Comparison of ENCODE assay signal across 1 mouse cellular context in genomic region chr5:137914508-137914907, GRCm38 (mm10).
TF ChIP-seq lines count a peak whose summit lies in the region.

No protein-coding gene starts in this region.

TF ChIP-seq in MEL, 35 proteins besides CTCF, POLR2A, EP300 and RAD21:
- peak; percentile 82 for TF ChIP-seq SMC3 (IDR thresholded peaks at IDR 0.05; ENCODE audit: low read depth, low read length)
- peak; percentile 55 for TF ChIP-seq ZC3H11A (IDR thresholded peaks at IDR 0.05; ENCODE audit: low read depth, low read length)
- no peak for TF ChIP-seq POLR2AphosphoS5 (IDR thresholded peaks at IDR 0.05; ENCODE audit: borderline replicate concordance, low read depth, low read length)
- TF ChIP-seq ZMIZ1 (IDR thresholded peaks at IDR 0.05; ENCODE audit: low read depth, low read length), result no peak
- no peak for TF ChIP-seq TCF12 (IDR thresholded peaks at IDR 0.05; ENCODE audit: low read depth, low read length)
- no peak for TF ChIP-seq POLR2AphosphoS2 (IDR thresholded peaks at IDR 0.05; ENCODE audit: low read length)
- TF ChIP-seq GATA1 (IDR thresholded peaks at IDR 0.05; ENCODE audit: low read depth, low read length), result no peak
- TF ChIP-seq USF2 (IDR thresholded peaks at IDR 0.05; ENCODE audit: borderline replicate concordance in 1 of 2, insufficient read depth in 1 of 2, low read depth in 1 of 2, low read length in 2 of 2), result no peak
